Mouse (Mus musculus): Measurements from ENCODE around the gene Ikbkg.

Ikbkg gene

GRCm38 (mm10) chrX:74392535-74393443 is at the start of gene Ikbkg, which contains the start of gene Fam3a:
Gene Ikbkg (plus strand): TSS chrX:74393290.
Gene Fam3a (minus strand): TSS chrX:74393272.
- peak; percentile 88; the same call in 1 of the 2 replicates for TF ChIP-seq GATA4 (IDR thresholded peaks at IDR 0.05; ENCODE audit: insufficient replicate concordance, low read length)

GRCm38 (mm10) chrX:74352645-74353466 is 40.2 kb upstream of the Ikbkg start:
- no peak for TF ChIP-seq GATA4 (IDR thresholded peaks at IDR 0.05; ENCODE audit: insufficient replicate concordance, low read length)

- TF ChIP-seq GATA4 (IDR thresholded peaks at IDR 0.05; ENCODE audit: insufficient replicate concordance, low read length), result no peak
These were observed 39.7 kb upstream of the Ikbkg start, which contains the start of gene Lage3 for GRCm38 (mm10) chrX:74353467-74353770. Gene Lage3 (minus strand): TSS chrX:74353618.

GRCm38 (mm10) chrX:74359171-74359570 is 33.9 kb upstream of the Ikbkg start:
- no peak for TF ChIP-seq GATA4 (IDR thresholded peaks at IDR 0.05; ENCODE audit: insufficient replicate concordance, low read length)

GRCm38 (mm10) chrX:74367512-74367911 is 25.6 kb upstream of the Ikbkg start:
- no peak for TF ChIP-seq GATA4 (IDR thresholded peaks at IDR 0.05; ENCODE audit: insufficient replicate concordance, low read length)

- TF ChIP-seq GATA4 (IDR thresholded peaks at IDR 0.05; ENCODE audit: insufficient replicate concordance, low read length), result no peak
These were observed 24.7 kb upstream of the Ikbkg start for GRCm38 (mm10) chrX:74368209-74368909.

GRCm38 (mm10) chrX:74372888-74373549 is 20.1 kb upstream of the Ikbkg start, which contains the start of the genes Ubl4a and Slc10a3:
Gene Ubl4a (minus strand): TSS chrX:74373218.
Gene Slc10a3 (minus strand): TSS chrX:74373349.
- TF ChIP-seq GATA4 (IDR thresholded peaks at IDR 0.05; ENCODE audit: insufficient replicate concordance, low read length), result no peak

- no peak for TF ChIP-seq GATA4 (IDR thresholded peaks at IDR 0.05; ENCODE audit: insufficient replicate concordance, low read length)
These were observed 8.6 kb upstream of the Ikbkg start for GRCm38 (mm10) chrX:74384451-74384850.

GRCm38 (mm10) chrX:74388153-74388552 is 4.9 kb upstream of the Ikbkg start:
- no peak for TF ChIP-seq GATA4 (IDR thresholded peaks at IDR 0.05; ENCODE audit: insufficient replicate concordance, low read length)

- no peak for TF ChIP-seq GATA4 (IDR thresholded peaks at IDR 0.05; ENCODE audit: insufficient replicate concordance, low read length)
These were observed 7.0 kb downstream of the Ikbkg start for GRCm38 (mm10) chrX:74400136-74400535.

- no peak for TF ChIP-seq GATA4 (IDR thresholded peaks at IDR 0.05; ENCODE audit: insufficient replicate concordance, low read length)
These were observed 15.2 kb downstream of the Ikbkg start for GRCm38 (mm10) chrX:74408340-74408739.

- no peak for TF ChIP-seq GATA4 (IDR thresholded peaks at IDR 0.05; ENCODE audit: insufficient replicate concordance, low read length)
These were observed 20.3 kb downstream of the Ikbkg start for GRCm38 (mm10) chrX:74413377-74413776.

GRCm38 (mm10) chrX:74424443-74424842 is 31.4 kb downstream of the Ikbkg start:
- no peak for TF ChIP-seq GATA4 (IDR thresholded peaks at IDR 0.05; ENCODE audit: insufficient replicate concordance, low read length)

- TF ChIP-seq GATA4 (IDR thresholded peaks at IDR 0.05; ENCODE audit: insufficient replicate concordance, low read length), result no peak
These were observed 32.1 kb downstream of the Ikbkg start for GRCm38 (mm10) chrX:74425195-74425594.

GRCm38 (mm10) chrX:74426256-74426655 is 33.2 kb downstream of the Ikbkg start:
- no peak for TF ChIP-seq GATA4 (IDR thresholded peaks at IDR 0.05; ENCODE audit: insufficient replicate concordance, low read length)
